Mouse (Mus musculus): Measurements from ENCODE around the gene Pmepa1.

DNA sequence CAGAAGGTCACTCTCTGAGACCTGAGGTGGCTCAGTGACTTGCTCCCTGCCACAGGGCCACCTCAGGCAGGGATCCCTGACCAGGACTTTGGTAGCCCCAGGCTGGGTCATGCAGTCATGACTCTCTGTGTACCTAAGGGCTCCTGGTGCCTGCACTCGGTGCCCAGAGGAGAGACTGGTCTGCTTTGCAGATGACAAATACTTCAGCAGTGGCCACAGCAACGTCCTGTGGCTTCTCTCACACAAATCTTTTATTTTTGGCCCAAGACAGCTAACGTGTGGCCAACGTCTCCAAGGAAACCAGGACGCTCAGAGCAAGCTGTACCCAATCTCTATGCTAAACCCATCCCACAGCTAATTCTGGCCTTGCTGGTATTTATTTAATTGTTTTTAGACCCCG is 16.7 kb upstream of the Pmepa1 start:
- TF ChIP-seq TAL1 (IDR thresholded peaks at IDR 0.05; ENCODE audit: low read length): no peak
- no peak for TF ChIP-seq GATA1 (IDR thresholded peaks at IDR 0.05; ENCODE audit: low read length)

Data from erythroblast, embryonic 14.5 days (primary cell).